Mouse (Mus musculus): ENCODE results near the gene Lrp10. TPM values are rescaled to one million over a fixed set of nuclear protein-coding genes. Genes with fewer than 3 reads are reported as not detected.
A peak's percentile ranks its signal among the peaks of the same experiment; 100 is the strongest.

The Lrp10 gene
- polyA plus RNA-seq, 1 experiment from 2014 or later, result 21.2 TPM

- WGBS (ENCODE audit: insufficient replicate concordance), result 0% methylated on average over 48 of the region's 48 CpGs
- H3K36me3 ChIP-seq (replicated peaks), result 0 out of 2 replicates have a peak, but pooled peaks cover 5% of the 10 kb centered on the region
- H3K27ac ChIP-seq (replicated peaks), result peak within 1 kb of the TSS; percentile 89
- peaks cover 28% of the 10 kb centered on the region for H3K27me3 ChIP-seq
- peak; percentile 76 for ATAC-seq (ENCODE audit: insufficient read depth)
- H3K4me2 ChIP-seq, result peak within 1 kb of the TSS; percentile 86
- H3K4me1 ChIP-seq (replicated peaks), result peaks cover 74% of the 10 kb centered on the region
- no peaks in the 10 kb centered on the region for H3K9me3 ChIP-seq (replicated peaks)
- H3K9ac ChIP-seq, result peak within 1 kb of the TSS; percentile 77
- peak within 1 kb of the TSS; percentile 86 for H3K4me3 ChIP-seq (replicated peaks)
These were observed 37.1 kb upstream of the Lrp10 start, which contains the start of gene Mrpl52 for GRCm38 (mm10) chr14:54426689-54427398. Gene Mrpl52 (plus strand): TSS chr14:54426909.

DNA sequence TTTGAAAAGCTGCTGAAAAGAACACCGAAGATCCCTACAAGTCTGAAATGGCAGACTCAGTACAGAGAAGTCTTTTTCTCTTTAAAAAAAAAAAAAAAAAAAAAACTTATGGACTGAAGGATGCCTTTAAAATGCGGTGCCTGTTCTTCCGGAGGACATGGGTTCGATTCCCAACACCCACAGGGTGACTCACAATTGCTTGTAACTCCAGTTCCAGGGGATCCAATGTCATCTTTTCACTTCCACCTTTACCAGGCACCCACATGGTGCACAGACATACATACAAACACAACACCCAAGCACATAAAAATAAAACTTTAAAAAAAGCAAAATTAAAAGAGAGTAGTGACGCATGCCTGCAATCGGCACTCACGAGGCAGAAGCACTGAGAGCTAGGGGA is 36.2 kb upstream of the Lrp10 start:
- WGBS (ENCODE audit: insufficient replicate concordance), result 77% methylated on average over 7 of the region's 7 CpGs
- H3K4me1 ChIP-seq (replicated peaks), result peaks cover 82% of the 10 kb centered on the region
- ATAC-seq (ENCODE audit: insufficient read depth), result no peak
- H3K4me2 ChIP-seq, result peak overlapping the region; percentile 86
- H3K27me3 ChIP-seq, result peaks cover 37% of the 10 kb centered on the region
- no peak overlapping the region for H3K9ac ChIP-seq
- H3K27ac ChIP-seq (replicated peaks), result no peak overlapping the region
- H3K36me3 ChIP-seq (replicated peaks), result 0 out of 2 replicates have a peak, but pooled peaks cover 5% of the 10 kb centered on the region
- no peaks in the 10 kb centered on the region for H3K9me3 ChIP-seq (replicated peaks)
- peak overlapping the region; percentile 86 for H3K4me3 ChIP-seq (replicated peaks)

- no peak overlapping the region for H3K4me2 ChIP-seq
- peaks cover 89% of the 10 kb centered on the region for H3K4me1 ChIP-seq (replicated peaks)
- H3K27ac ChIP-seq (replicated peaks), result no peak overlapping the region
- H3K36me3 ChIP-seq (replicated peaks), result 0 out of 2 replicates have a peak, but pooled peaks cover 5% of the 10 kb centered on the region
- H3K4me3 ChIP-seq (replicated peaks), result no peak overlapping the region
- H3K9me3 ChIP-seq (replicated peaks), result no peaks in the 10 kb centered on the region
- peaks cover 44% of the 10 kb centered on the region for H3K27me3 ChIP-seq
- 84% methylated on average over 5 of the region's 5 CpGs for WGBS (ENCODE audit: insufficient replicate concordance)
- no peak for ATAC-seq (ENCODE audit: insufficient read depth)
- H3K9ac ChIP-seq, result no peak overlapping the region
These were observed 35.5 kb upstream of the Lrp10 start for GRCm38 (mm10) chr14:54428421-54428820.

DNA sequence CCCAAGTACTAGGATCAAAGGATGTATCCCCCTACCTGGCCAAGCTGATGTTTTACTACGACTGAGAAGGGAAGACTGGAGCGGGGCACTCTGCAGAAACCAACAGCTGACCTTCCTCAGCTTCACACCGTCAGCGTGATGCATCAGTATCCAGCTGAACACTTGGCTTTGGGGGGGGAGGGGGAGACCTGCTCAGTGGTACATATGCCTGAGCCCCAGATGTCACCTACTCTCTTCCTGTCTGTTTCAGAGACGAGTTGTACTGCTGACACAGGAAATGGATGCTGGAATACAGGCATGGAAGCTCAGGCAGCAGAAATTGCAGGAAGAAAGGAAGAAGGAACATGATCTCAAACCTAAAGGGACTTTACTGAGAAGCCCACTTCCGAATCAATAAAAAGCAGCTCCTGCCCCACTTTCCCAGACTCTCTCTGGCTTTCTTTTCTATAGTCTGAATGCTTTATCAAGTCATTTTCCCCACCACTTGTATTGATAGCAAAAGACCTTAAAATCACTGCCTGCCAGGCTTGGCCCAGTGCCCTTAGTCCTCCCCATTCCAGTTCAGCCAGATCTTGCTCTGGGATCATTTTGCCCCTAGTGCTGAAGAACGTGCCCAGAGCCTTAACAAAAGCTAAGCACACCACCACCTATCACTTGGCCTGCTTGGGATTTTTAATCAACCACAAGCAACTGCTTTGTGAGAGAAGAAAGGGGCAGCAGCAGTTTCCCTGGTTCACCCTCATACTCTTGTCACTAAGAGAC is 34.4 kb upstream of the Lrp10 start:
- no peak for ATAC-seq (ENCODE audit: insufficient read depth)
- Histone ChIP-seq H3K4me1 (replicated peaks) (peaks cover 91% of the 10 kb centered on the region), H3K4me2 (no peak overlapping the region), H3K36me3 (replicated peaks) (0 out of 2 replicates have a peak, but pooled peaks cover 5% of the 10 kb centered on the region), H3K27ac (replicated peaks) (peak overlapping the region; percentile 72), H3K9ac (no peak overlapping the region), H3K4me3 (replicated peaks) (no peak overlapping the region), H3K9me3 (replicated peaks) (no peaks in the 10 kb centered on the region), H3K27me3 (peaks cover 55% of the 10 kb centered on the region)
- 56% methylated on average over 7 of the region's 7 CpGs for WGBS (ENCODE audit: insufficient replicate concordance)

DNA sequence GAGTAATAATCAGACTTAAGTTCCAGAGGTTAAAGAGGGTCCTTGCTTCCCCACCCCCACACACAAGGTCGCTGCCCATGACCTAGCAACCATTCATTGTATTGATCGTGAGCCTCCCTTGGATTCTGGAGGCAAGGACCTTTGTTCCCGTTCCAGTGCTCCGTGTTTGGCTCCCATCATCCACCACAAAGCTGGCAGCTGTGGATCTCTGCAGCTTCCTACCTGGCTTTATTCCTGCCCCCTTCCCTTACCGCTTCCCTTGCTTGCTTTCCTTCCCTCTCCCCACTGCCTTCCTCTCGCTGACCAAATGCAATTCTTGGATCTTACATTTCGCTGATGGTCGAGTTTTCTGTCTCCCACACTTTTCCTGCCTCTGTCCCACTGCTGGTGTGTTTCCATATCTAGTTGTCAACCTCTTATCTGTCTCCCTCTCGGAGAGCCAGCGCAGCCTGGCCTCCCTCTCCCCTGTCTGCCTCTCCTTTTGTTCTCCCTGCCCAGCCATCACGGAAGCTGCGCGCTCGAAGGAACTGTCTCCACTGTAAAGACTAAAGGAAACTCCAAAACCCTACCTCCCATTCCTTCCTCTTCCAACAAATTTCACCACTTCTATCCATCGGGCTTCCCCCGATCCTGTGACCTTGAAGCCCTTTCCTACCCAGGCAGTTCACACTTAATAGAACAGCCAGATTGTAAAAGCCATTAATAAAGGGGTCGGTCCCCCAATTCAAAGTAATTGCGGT is 33.4 kb upstream of the Lrp10 start:
- Histone ChIP-seq H3K4me1 (replicated peaks) (peaks cover 84% of the 10 kb centered on the region), H3K27me3 (peaks cover 62% of the 10 kb centered on the region), H3K27ac (replicated peaks) (peak overlapping the region; percentile 72), H3K36me3 (replicated peaks) (0 out of 2 replicates have a peak, but pooled peaks cover 5% of the 10 kb centered on the region), H3K4me3 (replicated peaks) (peak overlapping the region; percentile 62), H3K4me2 (peak overlapping the region; percentile 72), H3K9ac (peak overlapping the region; percentile 17; the same call in 1 of the 2 replicates), H3K9me3 (replicated peaks) (no peaks in the 10 kb centered on the region)
- 13% methylated on average over 18 of the region's 18 CpGs for WGBS (ENCODE audit: insufficient replicate concordance)
- no peak for ATAC-seq (ENCODE audit: insufficient read depth)

DNA sequence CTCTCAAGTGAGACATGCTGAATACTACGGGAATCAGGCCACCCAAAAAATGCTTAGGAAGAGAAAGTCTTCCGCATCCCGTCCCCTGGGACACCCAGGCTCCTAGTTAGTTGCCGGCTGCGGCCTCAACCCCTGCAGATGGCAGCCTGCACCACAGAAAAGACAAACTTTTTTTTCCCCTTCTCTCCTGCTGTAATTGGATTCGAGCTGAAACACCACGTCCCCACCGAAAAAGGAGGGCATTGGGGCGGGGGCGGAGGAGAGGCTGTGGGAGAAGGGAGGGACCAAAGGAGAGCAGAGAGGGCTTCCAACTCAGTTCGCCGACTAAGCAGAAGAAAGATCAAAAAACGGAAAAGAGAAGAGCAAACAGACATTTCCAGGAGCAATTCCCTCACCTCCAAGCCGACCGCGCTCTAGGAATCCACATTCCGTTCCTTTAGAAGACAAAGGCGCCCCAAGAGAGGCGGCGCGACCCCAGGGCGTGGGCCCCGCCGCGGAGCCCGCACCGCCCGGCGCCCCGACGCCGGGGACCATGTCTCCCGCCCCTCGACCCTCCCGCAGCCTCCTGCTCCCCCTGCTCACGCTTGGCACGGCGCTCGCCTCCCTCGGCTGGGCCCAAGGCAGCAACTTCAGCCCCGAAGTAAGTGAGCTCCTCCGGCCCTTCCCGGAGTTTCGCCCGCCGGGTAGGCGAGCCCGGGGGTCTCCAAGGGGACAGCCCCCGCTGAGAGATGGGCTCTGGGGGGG is 32.4 kb upstream of the Lrp10 start, which contains the start of gene Mmp14:
Gene Mmp14 (plus strand): TSS at position 279 of the 744 bp plus-strand sequence.
- H3K4me3 ChIP-seq (replicated peaks), result peak within 1 kb of the TSS; percentile 62
- H3K9me3 ChIP-seq (replicated peaks), result no peaks in the 10 kb centered on the region
- peak within 1 kb of the TSS; percentile 61 for H3K9ac ChIP-seq
- H3K27ac ChIP-seq (replicated peaks), result peak within 1 kb of the TSS; percentile 72
- peaks cover 63% of the 10 kb centered on the region for H3K27me3 ChIP-seq
- peak within 1 kb of the TSS; percentile 72 for H3K4me2 ChIP-seq
- H3K4me1 ChIP-seq (replicated peaks), result peaks cover 75% of the 10 kb centered on the region
- ATAC-seq (ENCODE audit: insufficient read depth), result no peak
- 0 out of 2 replicates have a peak, but pooled peaks cover 5% of the 10 kb centered on the region for H3K36me3 ChIP-seq (replicated peaks)
- WGBS (ENCODE audit: insufficient replicate concordance), result under 1% methylated on average over 49 of the region's 49 CpGs

- Histone ChIP-seq H3K27ac (replicated peaks) (peak overlapping the region; percentile 72), H3K27me3 (peaks cover 63% of the 10 kb centered on the region), H3K9ac (peak overlapping the region; percentile 61), H3K4me3 (replicated peaks) (peak overlapping the region; percentile 62), H3K4me2 (peak overlapping the region; percentile 72), H3K4me1 (replicated peaks) (peaks cover 70% of the 10 kb centered on the region), H3K9me3 (replicated peaks) (no peaks in the 10 kb centered on the region), H3K36me3 (replicated peaks) (0 out of 2 replicates have a peak, but pooled peaks cover 5% of the 10 kb centered on the region)
- ATAC-seq (ENCODE audit: insufficient read depth), result no peak
- 6% methylated on average over 54 of the region's 54 CpGs for WGBS (ENCODE audit: insufficient replicate concordance)
These were observed 31.7 kb upstream of the Lrp10 start for GRCm38 (mm10) chr14:54432078-54432836.

- no peaks in the 10 kb centered on the region for H3K9me3 ChIP-seq (replicated peaks)
- peaks cover 63% of the 10 kb centered on the region for H3K27me3 ChIP-seq
- peak overlapping the region; percentile 72 for H3K4me2 ChIP-seq
- peak overlapping the region; percentile 62 for H3K4me3 ChIP-seq (replicated peaks)
- no peak for ATAC-seq (ENCODE audit: insufficient read depth)
- WGBS (ENCODE audit: insufficient replicate concordance), result 21% methylated on average over 17 of the region's 17 CpGs
- H3K4me1 ChIP-seq (replicated peaks), result peaks cover 61% of the 10 kb centered on the region
- no peak overlapping the region; the same call in 1 of the 2 replicates for H3K27ac ChIP-seq (replicated peaks)
- peaks cover 7% of the 10 kb centered on the region; the same call in 1 of the 2 replicates for H3K36me3 ChIP-seq (replicated peaks)
- H3K9ac ChIP-seq, result peak overlapping the region; percentile 61; the same call in 1 of the 2 replicates
These were observed 30.8 kb upstream of the Lrp10 start for GRCm38 (mm10) chr14:54432837-54433830.
